Mouse (Mus musculus) thymus, adult 2 months (tissue): ENCODE results near the gene Avpr2.

Experiments
- CTCF ChIP-seq: fragments of 200-500 bp; IDR thresholded peaks from 2 replicates; pipeline ENCODE4 v1.5.1; 2012; ENCODE audit warnings: mild to moderate bottlenecking, control low read depth, low read length, moderate library complexity, borderline replicate concordance; ENCODE audit not compliant: control insufficient read depth, poor library complexity, insufficient read depth; ENCODE audit errors: extremely low read depth
- POLR2A ChIP-seq: fragments of 200-500 bp; IDR thresholded peaks from 2 replicates; pipeline ENCODE4 v1.6.1; 2012; ENCODE audit warnings: mild to moderate bottlenecking, low read length, control low read depth, moderate library complexity; ENCODE audit not compliant: control insufficient read depth, poor library complexity, insufficient read depth; ENCODE audit errors: extremely low read depth

DNA sequence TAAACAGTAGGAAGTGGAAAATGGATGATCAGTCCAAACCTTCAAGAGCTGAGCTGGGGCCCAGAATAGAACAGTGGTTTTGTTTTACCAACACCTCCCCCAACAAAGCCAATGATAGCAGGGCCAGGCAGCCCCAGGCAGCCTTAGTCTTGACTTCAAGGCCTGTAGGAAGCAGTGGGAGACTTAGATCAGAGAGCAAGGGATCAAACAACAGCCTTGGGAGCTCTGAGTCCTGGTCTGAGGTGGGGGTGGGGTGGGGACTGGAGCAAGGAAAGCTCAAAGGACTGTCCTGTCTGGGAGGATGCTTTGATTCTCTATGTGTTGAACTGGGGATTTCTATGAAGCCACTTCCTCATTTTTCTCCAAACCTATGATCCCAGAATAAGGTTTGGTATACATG lies 20.4 kb upstream of the Avpr2 start:
- TF ChIP-seq POLR2A = no peak
- no peak for TF ChIP-seq CTCF
